Mouse (Mus musculus) mouse trophoblast stem cell (cell line): ENCODE data around the gene Dusp28.

Experiments used
- in situ Hi-C, 2 experiments: fragments of 300-500 bp; cut with MseI, MboI; formaldehyde crosslinking; loops; 2 replicates in 1 of 2; 3 replicates in 1 of 2; pipeline ENCODE4 v1.15.1; 2025

The Dusp28 gene

DNA sequence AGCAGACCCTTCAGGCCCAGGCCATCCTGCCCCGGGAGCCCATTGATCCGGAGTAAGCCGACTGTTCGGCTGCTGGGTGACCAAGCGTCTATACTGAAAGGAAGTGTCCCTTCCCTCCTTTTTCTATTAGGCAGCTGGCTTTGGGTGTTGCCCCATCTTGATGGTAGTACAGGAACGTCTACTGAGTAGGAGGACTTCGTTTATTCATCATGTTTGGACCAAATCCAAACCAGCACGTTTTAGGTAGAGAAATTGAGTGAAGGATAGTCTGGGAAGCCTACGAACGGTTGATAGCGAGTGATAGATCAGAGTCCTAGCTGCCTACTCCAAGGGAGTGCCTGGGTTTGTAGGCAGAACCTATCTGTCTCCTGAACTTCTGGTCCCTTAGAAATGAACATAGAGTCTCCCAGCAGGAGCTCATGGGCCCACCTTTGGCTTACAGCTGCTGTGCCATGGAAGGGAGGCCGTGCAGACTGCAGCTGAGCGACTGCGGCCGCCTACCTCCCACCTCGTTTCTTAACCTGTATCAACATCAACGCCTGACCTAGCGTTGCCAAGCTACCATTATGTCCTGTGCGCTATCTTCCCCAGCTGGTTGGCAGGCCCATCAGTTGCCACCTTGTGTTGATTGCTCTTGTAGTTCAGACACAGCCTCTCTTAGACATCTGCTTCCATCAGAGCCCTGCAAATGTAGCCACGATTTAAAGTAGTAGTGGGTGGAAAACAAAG is 1.0 kb downstream of the Dusp28 start:
- in situ Hi-C loops: no loop called here

- in situ Hi-C loops: no loop called here
Measured at GRCm38 (mm10) chr1:92908664-92909063, 1.9 kb downstream of the Dusp28 start.

- in situ Hi-C loops: no loop called here
Measured at GRCm38 (mm10) chr1:92909068-92909467, 2.3 kb downstream of the Dusp28 start.

DNA sequence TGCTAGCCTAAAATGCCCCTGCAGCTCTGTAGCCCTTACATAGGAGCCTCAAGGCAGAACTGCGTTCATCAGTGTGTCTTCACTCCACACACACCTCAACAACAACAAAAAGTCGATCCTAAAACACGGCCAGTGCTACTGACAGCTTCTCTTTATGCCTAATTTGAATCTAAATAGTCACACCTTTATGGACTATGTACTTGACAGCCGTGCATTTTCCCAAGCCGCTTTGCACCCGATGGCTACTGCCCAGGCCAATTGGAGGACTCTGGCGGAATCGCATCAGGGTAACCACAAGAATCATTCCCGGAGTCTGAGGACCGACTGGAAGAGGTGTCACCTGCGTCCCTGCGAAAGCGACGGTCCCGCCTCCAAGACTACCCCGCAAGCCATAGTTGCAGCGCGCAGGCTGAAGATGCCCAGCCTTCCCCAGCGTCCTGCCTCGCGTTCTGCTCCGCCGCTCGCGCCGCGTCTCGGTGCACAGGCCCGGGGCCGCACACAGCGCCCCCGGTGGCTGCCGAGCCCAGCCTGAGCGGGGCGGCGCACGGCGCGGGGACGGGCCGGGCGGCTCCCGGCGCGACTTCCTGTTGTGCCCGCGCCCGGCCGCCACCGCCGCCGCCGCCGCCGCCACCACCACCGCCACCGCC is 3.6 kb downstream of the Dusp28 start, which contains the start of gene Rnpepl1:
Rnpepl1 (plus strand) TSS at position 545 of the 647 bp plus-strand sequence.
- in situ Hi-C loops: no loop called here

DNA sequence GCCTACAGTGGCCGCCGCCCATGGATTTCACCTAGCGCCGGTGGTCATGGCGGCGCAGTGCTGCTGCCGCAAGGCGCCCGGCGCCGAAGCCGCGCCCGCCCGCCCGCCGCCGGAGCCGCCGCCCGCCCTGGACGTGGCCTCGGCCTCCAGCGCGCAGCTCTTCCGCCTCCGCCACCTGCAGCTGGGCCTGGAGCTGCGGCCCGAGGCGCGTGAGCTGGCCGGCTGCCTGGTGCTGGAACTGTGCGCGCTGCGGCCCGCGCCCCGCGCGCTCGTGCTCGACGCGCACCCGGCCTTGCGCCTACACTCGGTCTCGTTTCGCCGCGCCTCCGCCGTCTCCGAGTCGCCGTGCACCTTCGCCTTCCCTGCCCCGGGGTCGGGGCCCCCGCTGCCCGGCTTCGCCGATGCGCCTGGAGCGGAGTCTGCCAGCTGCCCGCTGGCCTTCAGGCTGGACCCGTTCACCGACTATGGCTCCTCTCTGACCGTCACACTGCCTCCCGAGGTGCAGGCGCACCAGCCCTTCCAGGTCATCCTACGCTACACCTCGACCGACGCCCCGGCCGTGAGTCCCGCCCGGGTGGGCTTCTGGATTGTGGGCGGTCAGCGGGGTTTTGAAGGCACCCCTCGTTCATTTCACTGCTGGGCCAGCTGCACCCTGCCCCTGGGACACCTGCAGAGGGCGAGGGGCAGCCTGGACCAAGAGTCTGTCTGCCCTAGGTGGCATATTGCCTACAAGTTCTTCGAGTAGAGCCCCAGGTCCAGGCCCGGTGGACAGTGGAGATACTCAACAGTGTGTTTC is 4.3 kb downstream of the Dusp28 start:
- in situ Hi-C loops: no loop called here

GRCm38 (mm10) chr1:92911721-92912138 is 4.9 kb downstream of the Dusp28 start:
- in situ Hi-C loops: no loop called here

- in situ Hi-C loops: no loop called here
Measured at GRCm38 (mm10) chr1:92912286-92912685, 5.5 kb downstream of the Dusp28 start.

- in situ Hi-C loops: no loop called here
Measured at GRCm38 (mm10) chr1:92914239-92914638, 7.5 kb downstream of the Dusp28 start.

DNA sequence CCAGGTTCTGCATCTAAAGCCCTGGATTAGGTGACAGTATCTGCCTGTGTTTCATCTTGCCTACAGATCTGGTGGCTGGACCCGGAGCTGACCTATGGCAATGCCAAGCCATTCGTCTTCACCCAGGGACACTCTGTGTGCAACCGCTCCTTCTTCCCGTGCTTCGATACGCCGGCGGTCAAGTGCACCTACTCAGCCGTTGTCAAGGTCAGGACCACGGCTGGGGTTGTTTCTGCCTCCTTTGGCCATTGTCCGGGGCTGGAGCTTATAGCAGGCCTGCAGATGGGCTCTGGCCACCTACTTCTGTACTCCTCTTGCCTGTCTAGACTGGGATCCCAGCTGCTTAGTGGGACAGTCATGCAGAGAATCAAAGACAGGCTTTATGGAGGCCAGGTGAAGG is 8.2 kb downstream of the Dusp28 start:
- in situ Hi-C loops: no loop called here

DNA sequence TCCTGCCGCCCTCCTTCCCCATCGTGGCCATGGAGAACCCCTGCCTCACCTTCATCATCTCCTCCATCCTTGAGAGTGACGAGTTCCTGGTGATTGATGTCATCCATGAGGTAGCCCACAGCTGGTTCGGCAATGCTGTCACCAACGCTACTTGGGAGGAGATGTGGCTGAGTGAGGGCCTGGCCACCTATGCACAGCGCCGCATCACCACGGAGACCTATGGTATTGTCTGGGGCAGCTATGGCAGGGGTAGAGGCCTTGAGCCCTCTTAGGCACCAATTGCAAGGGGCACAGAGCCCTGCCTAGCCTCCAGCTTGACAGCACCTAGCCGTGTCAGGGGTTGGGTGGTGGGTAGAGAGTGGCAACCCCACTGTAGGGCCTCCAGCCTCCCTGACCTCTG is 9.9 kb downstream of the Dusp28 start:
- in situ Hi-C loops: no loop called here

DNA sequence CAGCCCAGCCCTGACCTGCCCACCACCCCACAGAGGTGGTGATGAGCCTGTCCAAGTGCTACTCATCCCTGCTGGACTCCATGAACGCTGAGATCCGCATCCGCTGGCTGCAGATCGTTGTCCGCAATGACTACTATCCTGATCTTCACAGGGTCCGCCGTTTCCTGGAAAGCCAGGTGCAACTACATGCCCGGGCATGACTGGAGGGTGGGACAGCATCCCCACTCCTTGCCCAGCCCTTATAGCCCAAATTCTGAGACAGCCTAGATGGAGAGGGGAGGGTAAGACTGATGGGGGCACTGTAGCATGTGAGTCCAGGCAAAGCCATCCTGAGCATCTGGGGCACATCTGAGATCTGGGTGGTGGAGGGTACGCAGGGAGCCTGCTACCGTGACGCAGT is 12.4 kb downstream of the Dusp28 start:
- in situ Hi-C loops: no loop called here

DNA sequence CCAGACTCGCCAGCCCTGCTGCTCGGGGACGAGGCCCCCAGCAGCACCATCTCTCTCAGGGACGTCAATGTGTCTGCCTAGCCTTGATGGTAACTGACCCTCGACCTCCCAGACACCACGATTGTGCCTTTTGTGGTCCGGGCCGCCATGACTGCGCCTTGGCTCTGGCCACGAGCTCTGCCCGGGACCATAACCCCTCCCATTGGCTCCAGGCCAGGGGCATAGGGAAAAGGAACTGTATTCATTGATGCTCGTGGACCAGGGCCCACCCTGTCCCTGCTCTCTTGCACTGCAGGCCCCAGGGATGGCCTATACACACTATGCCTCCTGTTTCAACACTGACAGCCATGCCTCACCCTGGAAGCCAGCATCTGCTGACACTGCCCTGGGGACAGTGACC is 13.0 kb downstream of the Dusp28 start:
- in situ Hi-C loops: no loop called here

DNA sequence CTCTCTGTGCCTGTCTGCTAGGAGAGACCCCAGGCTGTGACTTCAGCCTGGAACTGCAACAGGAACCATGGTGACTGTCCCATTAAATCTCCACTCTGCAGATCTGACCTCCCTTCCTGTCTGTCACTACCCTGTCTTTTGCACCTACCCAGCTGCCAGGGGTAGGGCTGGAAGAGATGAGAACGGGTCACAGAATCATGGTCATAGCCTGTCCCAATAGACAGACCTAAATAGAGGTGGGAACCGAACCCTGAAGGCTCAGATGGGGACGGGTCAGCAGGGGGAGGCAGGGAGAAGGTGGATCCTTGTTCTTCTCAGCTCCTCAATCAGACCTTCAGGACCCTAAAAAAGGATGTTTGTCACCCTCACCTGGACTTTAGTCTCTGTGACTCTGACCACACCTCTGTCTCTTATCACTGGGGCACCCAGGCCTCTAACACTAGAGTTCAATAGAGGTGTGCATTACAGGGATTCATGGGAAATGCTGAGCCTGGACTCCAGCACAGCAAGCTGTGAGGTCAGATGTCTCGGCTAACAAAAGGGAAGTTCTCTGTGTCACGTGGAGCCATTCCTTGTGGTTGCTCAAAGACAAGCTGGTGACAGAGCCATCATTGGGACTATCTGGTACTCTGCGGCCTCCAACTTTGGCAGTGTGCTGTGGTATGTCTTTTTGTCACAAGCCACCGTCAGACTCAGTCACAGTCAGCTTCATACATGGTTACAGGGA is 13.9 kb downstream of the Dusp28 start:
- in situ Hi-C loops: no loop called here

- in situ Hi-C loops: no loop called here
Measured at GRCm38 (mm10) chr1:92921496-92921895, 14.7 kb downstream of the Dusp28 start.

DNA sequence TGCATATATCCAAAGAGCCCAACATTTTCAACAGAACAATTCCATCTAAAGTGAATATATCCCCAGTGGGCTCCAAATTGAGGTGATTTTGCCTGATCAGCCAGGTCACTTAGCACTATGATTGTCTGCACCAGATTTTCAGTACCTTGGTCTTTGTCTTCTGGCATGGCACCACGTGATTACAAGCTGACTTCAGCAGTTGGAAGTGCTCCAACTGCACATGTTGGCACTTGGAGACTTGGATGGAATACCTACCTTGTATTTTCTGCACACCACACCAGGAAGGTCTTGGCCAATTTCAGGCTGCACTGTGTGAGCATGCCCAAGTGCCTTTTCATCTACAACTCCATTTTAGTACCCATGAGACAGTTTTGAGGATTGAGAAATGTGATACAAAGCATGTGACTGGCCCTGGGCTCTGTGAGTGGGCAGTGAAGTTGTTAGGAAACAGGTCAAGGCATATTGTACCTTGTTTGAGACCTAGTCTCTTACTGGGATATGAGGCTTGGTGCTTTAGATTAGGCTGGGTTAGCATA is 23.5 kb downstream of the Dusp28 start:
- in situ Hi-C loops: no loop called here

- in situ Hi-C loops: no loop called here
Measured at GRCm38 (mm10) chr1:92933611-92934010, 26.8 kb downstream of the Dusp28 start.

DNA sequence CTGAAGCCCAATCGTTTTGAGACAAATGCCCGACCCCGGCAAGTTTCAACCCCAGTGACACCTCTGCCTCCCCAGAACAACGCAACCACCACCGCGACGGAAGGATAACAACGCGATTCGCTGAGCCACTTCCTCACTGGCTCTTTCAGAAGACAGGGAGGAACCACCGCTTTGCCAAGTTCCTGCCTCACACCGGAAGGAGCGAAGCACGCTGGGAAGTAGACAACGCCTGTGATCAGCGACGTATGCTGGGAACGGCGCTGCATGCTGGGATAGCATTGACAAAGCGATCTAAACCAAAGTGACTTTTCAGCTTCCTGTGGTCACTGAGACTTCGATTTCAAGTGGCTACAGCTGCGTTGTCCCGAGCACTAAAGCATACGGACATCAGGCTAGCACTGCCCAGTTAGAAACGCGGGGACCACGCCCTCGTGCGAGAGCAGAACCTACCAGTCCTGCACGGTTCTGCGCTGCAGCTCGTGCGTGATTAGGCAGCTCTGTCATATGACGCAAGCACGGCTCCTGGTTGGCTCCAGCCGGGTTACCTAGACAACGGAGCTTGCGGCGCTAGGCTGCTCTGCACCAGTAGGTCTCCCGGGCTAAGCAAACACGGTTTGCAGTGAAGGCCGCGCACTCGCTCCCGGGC is 27.5 kb downstream of the Dusp28 start, which contains the start of gene Capn10:
Capn10 (plus strand) TSS at position 195 of the 646 bp plus-strand sequence.
- in situ Hi-C loops: no loop called here

DNA sequence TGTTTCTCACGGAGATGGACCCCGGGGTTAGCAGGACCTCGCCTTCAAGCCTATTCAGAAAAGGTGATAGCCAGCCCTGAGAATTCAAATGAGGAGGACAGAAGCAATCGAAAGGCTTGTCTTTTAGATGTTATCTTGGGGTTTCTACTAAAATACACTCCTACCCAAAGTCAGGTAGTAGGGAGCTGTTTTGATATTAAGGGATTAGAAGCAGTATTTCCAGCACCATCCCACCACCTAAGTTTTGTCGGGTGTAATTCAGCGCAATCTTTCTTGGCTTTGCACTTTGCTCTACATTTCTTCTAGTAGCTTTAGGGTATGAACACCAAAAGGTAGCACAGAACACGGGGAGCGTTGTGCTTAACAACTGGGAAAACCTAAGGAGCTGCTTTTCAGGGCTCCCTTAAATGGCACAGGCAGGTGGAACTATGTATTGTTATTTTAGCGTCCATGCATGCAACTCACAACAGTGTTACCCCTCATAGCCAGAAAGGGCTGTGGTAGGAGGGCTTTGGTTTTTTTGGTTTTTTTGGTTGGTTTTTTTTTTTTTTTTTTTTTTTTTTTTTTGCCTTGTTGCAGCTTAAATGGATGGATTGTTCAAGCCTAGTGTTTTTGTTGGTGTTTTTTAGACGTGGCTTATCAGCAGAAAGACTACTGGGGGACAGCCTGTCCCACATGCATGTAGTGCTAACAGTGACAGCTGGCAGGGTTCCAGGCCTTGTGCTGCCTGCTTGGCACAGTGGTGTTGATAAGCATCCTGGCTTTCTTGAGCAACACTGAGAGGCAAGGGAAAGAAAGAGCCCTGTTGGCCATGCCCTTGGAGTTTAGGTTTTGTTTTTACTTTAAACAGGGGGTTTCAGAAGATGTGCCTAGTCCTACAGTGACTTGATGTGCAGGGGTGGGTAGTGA is 28.5 kb downstream of the Dusp28 start:
- in situ Hi-C loops: no loop called here

GRCm38 (mm10) chr1:92935977-92936376 is 29.2 kb downstream of the Dusp28 start:
- in situ Hi-C loops: no loop called here

- in situ Hi-C loops: no loop called here
Measured at GRCm38 (mm10) chr1:92936467-92936866, 29.7 kb downstream of the Dusp28 start.
